Mouse (Mus musculus) forebrain, postnatal 0 days (tissue): ENCODE data around the gene Gm20517. TPM values are rescaled to one million over a fixed set of nuclear protein-coding genes. Genes with fewer than 3 reads are reported as not detected.

ENCODE experiments used
- ATAC-seq: fragments of 200-750 bp; cut with Nextera tagmentation; 2 replicates; pipeline ENCODE4 v1.8.0; 2017; ENCODE audit warnings: mild to moderate bottlenecking, moderate library complexity
- DNase-seq: peaks from one replicate; pipeline ENCODE4 v3.0.0-alpha.2; 2015
- H3K27ac ChIP-seq: fragments of 300-500 bp; sonication (generic); 2 replicates; pipeline ENCODE4 v1.5.1; 2014; ENCODE audit warnings: low read depth, mild to moderate bottlenecking, antibody characterized with exemption, low read length, moderate library complexity, mixed read lengths
- H3K27me3 ChIP-seq: fragments of 300-500 bp; sonication (generic); 2 replicates; pipeline ENCODE4 v1.6.1; 2014; ENCODE audit warnings: mild to moderate bottlenecking, low read length, mixed read lengths; ENCODE audit not compliant: insufficient read depth
- H3K36me3 ChIP-seq: fragments of 300-500 bp; sonication (generic); 2 replicates; pipeline ENCODE4 v1.6.1; 2014; ENCODE audit warnings: mild to moderate bottlenecking, moderate library complexity; ENCODE audit not compliant: insufficient read depth
- H3K4me1 ChIP-seq: fragments of 300-500 bp; sonication (generic); 2 replicates; pipeline ENCODE4 v1.6.1; 2014; ENCODE audit warnings: antibody characterized with exemption; ENCODE audit not compliant: insufficient read depth
- H3K4me2 ChIP-seq: fragments of 300-500 bp; sonication (generic); 2 replicates; pipeline ENCODE4 v1.6.1; 2014; ENCODE audit warnings: low read depth, mild to moderate bottlenecking, moderate library complexity
- H3K4me3 ChIP-seq: fragments of 300-500 bp; sonication (generic); 2 replicates; pipeline ENCODE4 v1.5.1; 2014; ENCODE audit warnings: low read depth, low read length, mixed read lengths
- H3K9ac ChIP-seq: fragments of 300-500 bp; sonication (generic); 2 replicates; pipeline ENCODE4 v1.6.1; 2014; ENCODE audit warnings: mild to moderate bottlenecking
- H3K9me3 ChIP-seq: fragments of 300-500 bp; sonication (generic); 2 replicates; pipeline ENCODE4 v1.6.1; 2016; ENCODE audit warnings: low read length
- CTCF ChIP-seq: sonication (generic); IDR thresholded peaks from 2 replicates; pipeline ENCODE4 v1.5.1; 2016; ENCODE audit warnings: antibody characterized with exemption, control low read depth, low read depth
- WGBS: fragments of 180-500 bp; shearing (Covaris S2); extraction: QIAGEN DNeasy Blood & Tissue Kit; methylation state at CpG from one replicate; pipeline ENCODE4 v1.1.7; 2014; 5-methylcytosine and 5-hydroxymethylcytosine counted together
- polyA plus RNA-seq: library from polyadenylated mRNA; unstranded; fragments of >200 nt; fragmentation: Nextera tagmentation; extraction: Ambion mirVana; gene quantifications from 2 replicates; pipeline ENCODE4 v1.2.1, GENCODE M21; 2015
- total RNA-seq: library from RNA; depleted of rRNA; stranded (reverse); fragments of >200 nt; gene quantifications from 2 replicates; pipeline ENCODE4 v1.2.3, GENCODE M21; 2014

Gene Gm20517
- total and polyA plus RNA-seq, 2 experiments from 2014 or later: 1.4 to 4.7 TPM

GRCm38 (mm10) chr17:47593215-47593853 lies 18.1 kb upstream of the Gm20517 start:
- Histone ChIP-seq H3K4me1 (no peaks in the 10 kb centered on the region; the same call in 1 of the 2 replicates), H3K36me3 (no peaks in the 10 kb centered on the region), H3K27me3 (no peaks in the 10 kb centered on the region), H3K4me3 (peak overlapping the region; percentile 61), H3K4me2 (peak overlapping the region; percentile 98), H3K9ac (peak overlapping the region; percentile 56), H3K27ac (peak overlapping the region; percentile 69), H3K9me3 (no peaks in the 10 kb centered on the region)
- DNase-seq: peak; percentile 93
- ATAC-seq: peak; percentile 94
- TF ChIP-seq CTCF: 0 out of 2 replicates have a peak, but pooled peaks have one; percentile 4
- 2% methylated on average over 63 of the region's 63 CpGs for WGBS

GRCm38 (mm10) chr17:47593854-47594182 lies 17.6 kb upstream of the Gm20517 start:
- H3K4me3 ChIP-seq: peak overlapping the region; percentile 61
- no peaks in the 10 kb centered on the region; the same call in 1 of the 2 replicates for H3K36me3 ChIP-seq
- DNase-seq (no peak), ATAC-seq (no peak)
- peak overlapping the region; percentile 56 for H3K9ac ChIP-seq
- TF ChIP-seq CTCF: no peak
- no peaks in the 10 kb centered on the region for H3K27me3 ChIP-seq
- peak overlapping the region; percentile 98 for H3K4me2 ChIP-seq
- no peaks in the 10 kb centered on the region; the same call in 1 of the 2 replicates for H3K4me1 ChIP-seq
- peak overlapping the region; percentile 69 for H3K27ac ChIP-seq
- 0% methylated on average over 13 of the region's 13 CpGs for WGBS
- no peaks in the 10 kb centered on the region for H3K9me3 ChIP-seq

GRCm38 (mm10) chr17:47594183-47594968 lies 17.0 kb upstream of the Gm20517 start:
- H3K4me2 ChIP-seq: peak overlapping the region; percentile 98
- DNase-seq (peak; percentile 33), ATAC-seq (0 out of 2 replicates have a peak, but pooled peaks have one; percentile 3)
- H3K4me1 ChIP-seq: no peaks in the 10 kb centered on the region; the same call in 1 of the 2 replicates
- H3K4me3 ChIP-seq: peak overlapping the region; percentile 61
- no peaks in the 10 kb centered on the region for H3K27me3 ChIP-seq
- peak overlapping the region; percentile 69 for H3K27ac ChIP-seq
- H3K36me3 ChIP-seq: peaks cover 5% of the 10 kb centered on the region
- no peaks in the 10 kb centered on the region for H3K9me3 ChIP-seq
- WGBS: under 1% methylated on average over 43 of the region's 43 CpGs
- TF ChIP-seq CTCF: no peak
- peak overlapping the region; percentile 56 for H3K9ac ChIP-seq

- Histone ChIP-seq H3K36me3 (peaks cover 10% of the 10 kb centered on the region), H3K4me3 (peak overlapping the region; percentile 61), H3K9me3 (no peaks in the 10 kb centered on the region), H3K4me2 (peak overlapping the region; percentile 98), H3K27ac (peak overlapping the region; percentile 4; the same call in 1 of the 2 replicates), H3K4me1 (no peaks in the 10 kb centered on the region; the same call in 1 of the 2 replicates), H3K27me3 (no peaks in the 10 kb centered on the region), H3K9ac (peak overlapping the region; percentile 25)
- WGBS: 2% methylated on average over 8 of the region's 9 CpGs
- DNase-seq (no peak), ATAC-seq (no peak)
- TF ChIP-seq CTCF: no peak
Measured at GRCm38 (mm10) chr17:47594969-47595247, 16.5 kb upstream of the Gm20517 start.

DNA sequence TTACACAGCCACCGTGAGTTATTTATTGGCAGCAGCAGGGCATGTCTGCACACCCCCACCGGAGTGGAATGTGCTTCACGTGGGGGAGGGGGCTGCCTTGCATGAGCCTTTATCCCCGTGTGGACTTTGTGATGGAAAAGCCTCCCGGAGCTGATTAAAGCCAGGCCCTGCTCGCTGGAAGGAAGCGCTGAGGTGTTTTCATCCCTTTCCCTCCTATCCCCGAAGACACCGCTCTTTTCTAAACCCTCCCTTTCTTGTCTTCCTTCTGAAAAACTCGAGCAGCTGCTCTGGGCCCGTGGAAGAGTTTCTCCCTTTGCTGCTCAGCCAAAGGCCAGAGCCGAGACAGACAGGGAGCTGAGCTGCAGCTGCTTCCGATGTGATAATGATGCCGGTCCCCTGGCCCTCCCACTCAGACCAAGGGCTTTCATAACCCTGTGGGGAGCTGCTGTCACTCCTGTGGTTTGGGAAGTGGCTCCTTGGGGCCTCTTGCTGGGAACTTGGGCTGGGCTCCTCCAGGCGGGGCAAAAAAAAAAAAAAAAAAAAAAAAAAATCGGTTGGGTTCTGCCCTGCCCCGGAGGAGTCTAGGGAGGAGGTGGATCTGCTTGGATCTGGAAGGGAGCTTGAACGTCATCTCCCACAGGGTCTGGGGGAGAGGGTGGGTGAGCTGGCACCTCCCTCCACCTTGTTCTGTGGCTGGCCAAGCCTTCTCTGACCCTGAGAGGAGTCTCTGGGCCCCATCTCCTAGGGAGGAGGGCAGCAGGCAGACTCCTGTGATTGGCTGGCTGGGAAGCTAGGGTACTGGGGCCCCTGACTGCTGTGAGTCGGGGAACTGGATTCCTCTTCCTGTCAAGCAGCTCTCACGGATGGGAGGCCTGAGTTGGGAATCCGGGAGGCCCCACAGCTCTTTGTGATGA lies 15.9 kb upstream of the Gm20517 start:
- ATAC-seq (0 out of 2 replicates have a peak, but pooled peaks have one; percentile 0), DNase-seq (peak; percentile 29)
- 4% methylated on average over 21 of the region's 21 CpGs for WGBS
- Histone ChIP-seq H3K27ac (peak overlapping the region; percentile 4), H3K4me1 (no peaks in the 10 kb centered on the region; the same call in 1 of the 2 replicates), H3K4me2 (peak overlapping the region; percentile 98), H3K4me3 (peak overlapping the region; percentile 61), H3K9ac (peak overlapping the region; percentile 25), H3K36me3 (peaks cover 14% of the 10 kb centered on the region), H3K27me3 (no peaks in the 10 kb centered on the region), H3K9me3 (no peaks in the 10 kb centered on the region)
- TF ChIP-seq CTCF: no peak

DNA sequence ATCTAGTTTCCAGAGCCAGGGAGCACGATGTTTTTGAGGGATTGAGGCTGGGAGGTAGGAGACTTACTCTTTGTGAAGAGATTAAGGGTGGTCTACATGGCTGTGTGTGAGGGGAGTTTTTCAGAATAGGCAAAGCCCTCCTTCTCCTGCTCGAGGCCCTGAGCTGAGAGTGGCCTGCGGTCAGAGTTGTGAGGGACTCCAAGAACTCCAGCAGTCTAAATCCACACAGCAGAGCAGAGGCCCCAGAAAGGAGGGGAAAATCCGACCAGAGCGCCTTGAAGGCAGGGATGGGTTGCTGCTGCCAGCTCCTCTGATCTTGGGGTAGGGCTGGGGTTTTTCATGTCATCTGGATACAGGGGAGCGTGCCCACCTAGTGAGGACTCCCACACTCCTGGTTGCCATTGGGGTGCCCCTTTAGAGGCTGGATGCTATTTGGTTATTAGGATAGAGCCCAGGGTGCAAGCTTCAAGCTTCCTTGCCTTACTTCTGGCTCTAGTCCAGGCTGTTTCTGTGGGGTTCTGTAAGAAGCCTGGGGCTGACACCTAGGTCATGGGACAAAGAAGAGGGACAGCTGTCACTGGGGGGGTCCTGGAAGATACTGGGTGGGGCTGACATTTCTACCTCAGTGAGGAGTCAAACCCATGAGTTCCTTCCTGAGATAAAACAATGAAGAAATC lies 15.1 kb upstream of the Gm20517 start:
- H3K4me2 ChIP-seq: peak overlapping the region; percentile 98; the same call in 1 of the 2 replicates
- ATAC-seq: no peak
- DNase-seq: no peak
- no peaks in the 10 kb centered on the region for H3K9me3 ChIP-seq
- WGBS: 30% methylated on average over 6 of the region's 6 CpGs
- H3K4me3 ChIP-seq: 0 out of 2 replicates have a peak overlapping the region, but pooled peaks have one; percentile 61
- H3K27me3 ChIP-seq: no peaks in the 10 kb centered on the region
- no peak for TF ChIP-seq CTCF
- H3K27ac ChIP-seq: peak overlapping the region; percentile 40; the same call in 1 of the 2 replicates
- H3K9ac ChIP-seq: no peak overlapping the region
- no peaks in the 10 kb centered on the region; the same call in 1 of the 2 replicates for H3K4me1 ChIP-seq
- peaks cover 21% of the 10 kb centered on the region for H3K36me3 ChIP-seq
